Mouse (Mus musculus) gastrocnemius, adult 18-20 months (tissue): ENCODE measurements at regions not wholly inside any gene's neighbourhood (a gene's known extent, or its start where the extent isn't known, plus 50 kb on each side); places are given as distances from the start of the nearest gene placed in this dataset.

Experiments used
- DNase-seq: peaks from one replicate; pipeline ENCODE4 v3.0.0; 2021; ENCODE audit warnings: low spot score

- no peak for DNase-seq
These were observed 209.6 kb upstream of the Clint1 start for GRCm38 (mm10) chr11:45642142-45642756.

GRCm38 (mm10) chr11:45643629-45644325, 208.1 kb upstream of the Clint1 start:
- DNase-seq, result no peak

- DNase-seq, result no peak
These were observed 206.0 kb upstream of the Clint1 start for GRCm38 (mm10) chr11:45645815-45646214.

GRCm38 (mm10) chr11:45647888-45648287, 204.0 kb upstream of the Clint1 start:
- DNase-seq, result no peak

- DNase-seq, result no peak
These were observed 195.6 kb upstream of the Clint1 start for GRCm38 (mm10) chr11:45656260-45656659.

- DNase-seq, result peak; percentile 48
These were observed 181.6 kb upstream of the Clint1 start for GRCm38 (mm10) chr11:45670156-45670830.

GRCm38 (mm10) chr11:45678666-45679292, 173.1 kb upstream of the Clint1 start:
- DNase-seq, result peak; percentile 74

- no peak for DNase-seq
These were observed 172.6 kb upstream of the Clint1 start for GRCm38 (mm10) chr11:45679293-45679673.

- DNase-seq, result peak; percentile 51
These were observed 166.3 kb upstream of the Clint1 start for GRCm38 (mm10) chr11:45685571-45685970.

GRCm38 (mm10) chr11:45693206-45693605, 158.6 kb upstream of the Clint1 start:
- no peak for DNase-seq

GRCm38 (mm10) chr11:45701506-45701905, 150.3 kb upstream of the Clint1 start:
- no peak for DNase-seq

GRCm38 (mm10) chr11:45702916-45703315, 148.9 kb upstream of the Clint1 start:
- no peak for DNase-seq

GRCm38 (mm10) chr11:45704411-45704810, 147.4 kb upstream of the Clint1 start:
- no peak for DNase-seq

GRCm38 (mm10) chr11:45718630-45719029, 133.2 kb upstream of the Clint1 start:
- DNase-seq, result no peak

- DNase-seq, result no peak
These were observed 132.0 kb upstream of the Clint1 start for GRCm38 (mm10) chr11:45719821-45720220.

GRCm38 (mm10) chr11:45736561-45736960, 115.3 kb upstream of the Clint1 start:
- DNase-seq, result peak; percentile 19

- DNase-seq, result no peak
These were observed 113.5 kb upstream of the Clint1 start for GRCm38 (mm10) chr11:45738331-45738730.

- DNase-seq, result no peak
These were observed 105.9 kb upstream of the Clint1 start for GRCm38 (mm10) chr11:45745941-45746340.

- no peak for DNase-seq
These were observed 101.6 kb upstream of the Clint1 start for GRCm38 (mm10) chr11:45750249-45750648.

GRCm38 (mm10) chr11:45752237-45752636, 99.6 kb upstream of the Clint1 start:
- peak; percentile 61 for DNase-seq

GRCm38 (mm10) chr11:45752791-45753190, 99.1 kb upstream of the Clint1 start:
- no peak for DNase-seq

GRCm38 (mm10) chr11:45767081-45767480, 84.8 kb upstream of the Clint1 start:
- DNase-seq, result no peak
